Mouse (Mus musculus) midbrain, embryonic 16.5 days (tissue): ENCODE measurements around the gene Usp32. TPM values are rescaled to one million over a fixed set of nuclear protein-coding genes. Genes with fewer than 3 reads are reported as not detected.

Source experiments
- ATAC-seq: fragments of 200-750 bp; cut with Nextera tagmentation; 2 replicates; pipeline ENCODE4 v1.8.0; 2017; ENCODE audit warnings: moderate TSS enrichment
- H3K27ac ChIP-seq: fragments of 300-500 bp; sonication (generic); 2 replicates; pipeline ENCODE4 v1.5.1; 2014; ENCODE audit warnings: mild to moderate bottlenecking, low read length, mixed read lengths
- H3K27me3 ChIP-seq: fragments of 300-500 bp; sonication (generic); 2 replicates; pipeline ENCODE4 v1.6.1; 2014; ENCODE audit warnings: low read depth, low read length, mixed read lengths; ENCODE audit not compliant: control insufficient read depth, insufficient read depth
- H3K36me3 ChIP-seq: fragments of 300-500 bp; sonication (generic); 2 replicates; pipeline ENCODE4 v1.6.1; 2014; ENCODE audit warnings: mild to moderate bottlenecking, low read length, moderate library complexity, mixed read lengths; ENCODE audit not compliant: control insufficient read depth, insufficient read depth
- H3K4me1 ChIP-seq: fragments of 300-500 bp; sonication (generic); 2 replicates; pipeline ENCODE4 v1.6.1; 2014; ENCODE audit warnings: mild to moderate bottlenecking, low read length, mixed read lengths; ENCODE audit not compliant: control insufficient read depth, insufficient read depth
- H3K4me2 ChIP-seq: fragments of 300-500 bp; sonication (generic); 2 replicates; pipeline ENCODE4 v1.6.1; 2014; ENCODE audit warnings: mild to moderate bottlenecking, low read length, mixed read lengths
- H3K4me3 ChIP-seq: fragments of 300-500 bp; sonication (generic); 2 replicates; pipeline ENCODE4 v1.5.1; 2014; ENCODE audit warnings: low read depth, mild to moderate bottlenecking, low read length, moderate library complexity, mixed read lengths
- H3K9ac ChIP-seq: fragments of 300-500 bp; sonication (generic); 2 replicates; pipeline ENCODE4 v1.6.1; 2014; ENCODE audit warnings: low read depth, low read length, mixed read lengths
- H3K9me3 ChIP-seq: fragments of 300-500 bp; sonication (generic); replicated peaks from 2 replicates; pipeline ENCODE4 v1.6.1; 2014; ENCODE audit warnings: mild to moderate bottlenecking, low read length, mixed read lengths; ENCODE audit not compliant: control insufficient read depth, poor library complexity, severe bottlenecking
- WGBS: fragments of 180-500 bp; shearing (Covaris S2); extraction: QIAGEN DNeasy Blood & Tissue Kit; methylation state at CpG from one replicate; pipeline ENCODE4 v1.1.7; 2014; 5-methylcytosine and 5-hydroxymethylcytosine counted together
- polyA plus RNA-seq: library from polyadenylated mRNA; unstranded; fragments of >200 nt; fragmentation: Nextera tagmentation; extraction: Ambion mirVana; gene quantifications from 2 replicates; pipeline ENCODE4 v1.2.1, GENCODE M21; 2015

Usp32 gene
- polyA plus RNA-seq, 1 experiment from 2014 or later: 13.4 TPM

- H3K9ac ChIP-seq: no peak overlapping the region
- ATAC-seq: no peak
- H3K36me3 ChIP-seq: no peaks in the 10 kb centered on the region
- no peaks in the 10 kb centered on the region for H3K9me3 ChIP-seq
- 19% methylated on average over 2 of the region's 2 CpGs for WGBS
- no peak overlapping the region for H3K4me3 ChIP-seq
- peaks cover 12% of the 10 kb centered on the region for H3K27me3 ChIP-seq
- peaks cover 6% of the 10 kb centered on the region; the same call in 1 of the 2 replicates for H3K4me1 ChIP-seq
- H3K4me2 ChIP-seq: no peak overlapping the region
- no peak overlapping the region for H3K27ac ChIP-seq
These were observed 187.3 kb downstream of the Usp32 start for GRCm38 (mm10) chr11:84952611-84953010.

- no peak overlapping the region for H3K9ac ChIP-seq
- no peak for ATAC-seq
- H3K4me2 ChIP-seq: no peak overlapping the region
- H3K4me3 ChIP-seq: no peak overlapping the region
- no peaks in the 10 kb centered on the region for H3K9me3 ChIP-seq
- H3K36me3 ChIP-seq: no peaks in the 10 kb centered on the region
- H3K27me3 ChIP-seq: no peaks in the 10 kb centered on the region; the same call in 1 of the 2 replicates
- 34% methylated on average over 3 of the region's 3 CpGs for WGBS
- H3K27ac ChIP-seq: no peak overlapping the region
- H3K4me1 ChIP-seq: peaks cover 13% of the 10 kb centered on the region
These were observed 191.4 kb downstream of the Usp32 start for GRCm38 (mm10) chr11:84948526-84948925.

- Histone ChIP-seq H3K9ac (no peak overlapping the region), H3K27me3 (no peaks in the 10 kb centered on the region; the same call in 1 of the 2 replicates), H3K4me2 (no peak overlapping the region), H3K4me3 (no peak overlapping the region), H3K4me1 (peaks cover 17% of the 10 kb centered on the region), H3K27ac (no peak overlapping the region), H3K9me3 (no peaks in the 10 kb centered on the region), H3K36me3 (no peaks in the 10 kb centered on the region)
- WGBS: 26% methylated on average over 3 of the region's 3 CpGs
- no peak for ATAC-seq
These were observed 191.8 kb downstream of the Usp32 start for GRCm38 (mm10) chr11:84948114-84948513.

- no peak for ATAC-seq
- H3K27ac ChIP-seq: no peak overlapping the region
These were observed 192.8 kb downstream of the Usp32 start for GRCm38 (mm10) chr11:84947206-84947605.

GRCm38 (mm10) chr11:84945841-84946240 is 194.1 kb downstream of the Usp32 start:
- WGBS: 72% methylated on average over 3 of the region's 3 CpGs
- H3K27ac ChIP-seq: no peak overlapping the region
- no peak overlapping the region for H3K9ac ChIP-seq
- H3K4me3 ChIP-seq: no peak overlapping the region
- peaks cover 17% of the 10 kb centered on the region for H3K4me1 ChIP-seq
- H3K27me3 ChIP-seq: no peaks in the 10 kb centered on the region; the same call in 1 of the 2 replicates
- no peaks in the 10 kb centered on the region for H3K36me3 ChIP-seq
- H3K4me2 ChIP-seq: no peak overlapping the region
- H3K9me3 ChIP-seq: no peaks in the 10 kb centered on the region
- ATAC-seq: no peak

More at GRCm38 (mm10) chr11:84947206-84947605, 192.8 kb downstream of the Usp32 start:
- WGBS: 64% methylated on average over 6 of the region's 6 CpGs
- Histone ChIP-seq H3K9me3 (no peaks in the 10 kb centered on the region), H3K4me1 (peaks cover 17% of the 10 kb centered on the region), H3K36me3 (no peaks in the 10 kb centered on the region), H3K4me2 (no peak overlapping the region), H3K9ac (no peak overlapping the region), H3K4me3 (no peak overlapping the region), H3K27me3 (no peaks in the 10 kb centered on the region; the same call in 1 of the 2 replicates)

GRCm38 (mm10) chr11:84944639-84945435 is 195.1 kb downstream of the Usp32 start:
- no peaks in the 10 kb centered on the region; the same call in 1 of the 2 replicates for H3K27me3 ChIP-seq
- ATAC-seq: 0 out of 2 replicates have a peak, but pooled peaks have one; percentile 36
- H3K4me1 ChIP-seq: peaks cover 17% of the 10 kb centered on the region
- no peak overlapping the region for H3K27ac ChIP-seq
- no peaks in the 10 kb centered on the region for H3K36me3 ChIP-seq
- no peak overlapping the region for H3K4me2 ChIP-seq
- H3K9ac ChIP-seq: no peak overlapping the region
- no peak overlapping the region for H3K4me3 ChIP-seq
- 7% methylated on average over 12 of the region's 12 CpGs for WGBS
- no peaks in the 10 kb centered on the region for H3K9me3 ChIP-seq

GRCm38 (mm10) chr11:84943948-84944347 is 196.0 kb downstream of the Usp32 start:
- H3K27me3 ChIP-seq: no peaks in the 10 kb centered on the region; the same call in 1 of the 2 replicates
- H3K9ac ChIP-seq: peak overlapping the region; percentile 38; the same call in 1 of the 2 replicates
- H3K36me3 ChIP-seq: no peaks in the 10 kb centered on the region
- ATAC-seq: no peak
- H3K27ac ChIP-seq: no peak overlapping the region
- peaks cover 19% of the 10 kb centered on the region for H3K4me1 ChIP-seq
- H3K4me3 ChIP-seq: peak overlapping the region; percentile 8; the same call in 1 of the 2 replicates
- peak overlapping the region; percentile 44 for H3K4me2 ChIP-seq
- no peaks in the 10 kb centered on the region for H3K9me3 ChIP-seq
- 2% methylated on average over 15 of the region's 15 CpGs for WGBS

GRCm38 (mm10) chr11:84940140-84940539 is 199.8 kb downstream of the Usp32 start:
- no peak overlapping the region for H3K4me3 ChIP-seq
- no peak overlapping the region for H3K27ac ChIP-seq
- no peak overlapping the region for H3K9ac ChIP-seq
- no peaks in the 10 kb centered on the region for H3K27me3 ChIP-seq
- H3K4me1 ChIP-seq: peaks cover 18% of the 10 kb centered on the region
- 69% methylated on average over 10 of the region's 10 CpGs for WGBS
- H3K9me3 ChIP-seq: no peaks in the 10 kb centered on the region
- no peak for ATAC-seq
- no peak overlapping the region for H3K4me2 ChIP-seq
- H3K36me3 ChIP-seq: no peaks in the 10 kb centered on the region

GRCm38 (mm10) chr11:84939508-84940053 is 200.4 kb downstream of the Usp32 start:
- Histone ChIP-seq H3K27me3 (no peaks in the 10 kb centered on the region), H3K4me1 (peaks cover 16% of the 10 kb centered on the region), H3K4me3 (no peak overlapping the region), H3K9ac (no peak overlapping the region), H3K36me3 (no peaks in the 10 kb centered on the region), H3K4me2 (no peak overlapping the region), H3K27ac (no peak overlapping the region), H3K9me3 (no peaks in the 10 kb centered on the region)
- 52% methylated on average over 8 of the region's 8 CpGs for WGBS
- peak; percentile 11 for ATAC-seq
